1 mouse cellular context compared by ENCODE assay signal in the genomic region with DNA sequence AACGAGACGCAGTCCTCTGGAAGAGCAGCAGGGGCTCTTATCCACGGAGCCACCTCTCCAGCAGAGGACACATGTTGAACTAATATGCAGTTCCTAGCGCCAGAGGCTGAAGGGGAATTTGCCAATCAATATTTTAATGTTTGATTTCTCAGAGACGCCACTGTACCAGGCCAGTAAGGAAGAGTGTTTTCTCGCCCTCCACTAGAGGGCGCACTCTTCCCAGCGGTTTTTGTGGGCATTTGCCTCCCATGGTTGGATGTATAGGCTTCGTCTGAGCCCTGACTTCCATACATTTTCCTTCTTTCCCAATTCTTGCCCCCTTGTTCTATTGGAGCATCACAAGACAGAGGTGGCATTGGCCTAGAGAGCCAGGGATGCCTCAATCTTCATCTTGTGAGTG. TPM values are rescaled to one million over a fixed set of nuclear protein-coding genes. Genes with fewer than 3 reads are reported as not detected.
"Had no signal": no experiment of that assay in that cellular context is flagged by ENCODE, and none has a peak within 500 bp of the region (broad histone marks: within the 10 kb centered on the region; RNA-seq: fewer than 3 reads in every experiment).

No protein-coding gene starts in this region.

RNA-seq across cellular contexts. Expression of gene Plac9a, which starts 4.4 kb away (rescaled TPM):
- total RNA-seq: midbrain, postnatal 0 days had no signal

RNA-seq across cellular contexts. Expression of gene Cphx1, which starts 30.8 kb away (rescaled TPM):
- total RNA-seq: midbrain, postnatal 0 days had no signal
